Mouse (Mus musculus) MEL (cell line): ENCODE results near the gene Bloc1s4. TPM values are rescaled to one million over a fixed set of nuclear protein-coding genes. Genes with fewer than 3 reads are reported as not detected.

ENCODE experiments used
- DNase-seq: peaks from one replicate; pipeline ENCODE4 v3.0.0; 2011; ENCODE audit warnings: low read depth, low spot score
- H3K27ac ChIP-seq: 2 replicates; pipeline ENCODE4 v1.5.1; 2012; ENCODE audit warnings: low read depth, mild to moderate bottlenecking, control low read depth, low read length, moderate library complexity; ENCODE audit not compliant: control insufficient read depth
- H3K27me3 ChIP-seq, 2 experiments: fragments of 150-350 bp in 1 of 2; sonication (generic) in 1 of 2; 2 replicates each; pipeline ENCODE4 v1.6.1; 2012; ENCODE audit warnings: low read length in 2 of 2, mild to moderate bottlenecking in 2 of 2, improper control_type of control experiment in 1 of 2, moderate library complexity in 1 of 2; ENCODE audit not compliant: insufficient read depth in 2 of 2, control insufficient read depth in 1 of 2
- H3K36me3 ChIP-seq, 2 experiments: 2 replicates each; pipeline ENCODE4 v1.6.1; 2012 to 2014; ENCODE audit warnings: low read length in 2 of 2, improper control_type of control experiment in 1 of 2, inconsistent platforms in 1 of 2, mild to moderate bottlenecking in 1 of 2; ENCODE audit not compliant: insufficient read depth in 2 of 2, control insufficient read depth in 1 of 2
- H3K4me1 ChIP-seq, 2 experiments: fragments of 150-350 bp in 1 of 2; sonication (generic) in 1 of 2; 2 replicates each; pipeline ENCODE4 v1.6.1; 2012; ENCODE audit warnings: low read length in 2 of 2, improper control_type of control experiment in 1 of 2, mild to moderate bottlenecking in 1 of 2; ENCODE audit not compliant: insufficient read depth in 2 of 2, control insufficient read depth in 1 of 2
- H3K4me3 ChIP-seq, 2 experiments: fragments of 150-350 bp in 1 of 2; sonication (generic) in 1 of 2; 2 replicates each; pipeline ENCODE4 v1.5.1; 2012; ENCODE audit warnings: low read depth in 2 of 2, low read length in 2 of 2, mild to moderate bottlenecking in 2 of 2, moderate library complexity in 2 of 2, control low read depth in 1 of 2, improper control_type of control experiment in 1 of 2; ENCODE audit not compliant: control insufficient read depth in 1 of 2, insufficient read depth in 1 of 2
- H3K79me2 ChIP-seq: 2 replicates; pipeline ENCODE4 v1.6.1; 2012; ENCODE audit warnings: mild to moderate bottlenecking, low read length, moderate library complexity; ENCODE audit not compliant: control insufficient read depth, poor library complexity, insufficient read depth
- H3K9ac ChIP-seq: 2 replicates; pipeline ENCODE4 v1.6.1; 2012; ENCODE audit warnings: low read depth, mild to moderate bottlenecking, control low read depth, low read length, moderate library complexity; ENCODE audit not compliant: control insufficient read depth, poor library complexity, severe bottlenecking
- H3K9me3 ChIP-seq: fragments of 150-350 bp; sonication (generic); replicated peaks from 2 replicates; pipeline ENCODE4 v1.6.1; 2012; ENCODE audit warnings: mild to moderate bottlenecking, low read length, improper control_type of control experiment, moderate library complexity; ENCODE audit not compliant: insufficient read depth
- BHLHE40 ChIP-seq: IDR thresholded peaks from 2 replicates; pipeline ENCODE4 v1.6.1; 2012; ENCODE audit warnings: low read depth, mild to moderate bottlenecking, inconsistent platforms, low read length, improper control_type of control experiment, borderline replicate concordance
- GABPA ChIP-seq: IDR thresholded peaks from 2 replicates; pipeline ENCODE4 v1.6.1; 2012; ENCODE audit warnings: low read depth, mild to moderate bottlenecking, inconsistent platforms, low read length, improper control_type of control experiment, moderate library complexity
- GATA1 ChIP-seq: IDR thresholded peaks from 2 replicates; pipeline ENCODE4 v1.6.1; 2011; ENCODE audit warnings: low read depth, low read length, improper control_type of control experiment
- MAX ChIP-seq: IDR thresholded peaks from 2 replicates; pipeline ENCODE4 v1.6.1; 2011; ENCODE audit warnings: low read length, improper control_type of control experiment
- MXI1 ChIP-seq: IDR thresholded peaks from 2 replicates; pipeline ENCODE4 v1.6.1; 2011; ENCODE audit warnings: mild to moderate bottlenecking, low read depth, low read length, improper control_type of control experiment
- MYB ChIP-seq: IDR thresholded peaks from 2 replicates; pipeline ENCODE4 v1.6.1; 2011; ENCODE audit warnings: mild to moderate bottlenecking, low read depth, low read length, improper control_type of control experiment
- NELFE ChIP-seq: IDR thresholded peaks from 2 replicates; pipeline ENCODE4 v1.6.1; 2011; ENCODE audit warnings: low read depth, low read length, improper control_type of control experiment
- NRF1 ChIP-seq: IDR thresholded peaks from 2 replicates; pipeline ENCODE4 v1.6.1; 2014; ENCODE audit warnings: low read depth, mild to moderate bottlenecking, inconsistent platforms, low read length, improper control_type of control experiment, moderate library complexity; ENCODE audit not compliant: poor library complexity, insufficient read depth, severe bottlenecking
- POLR2AphosphoS2 ChIP-seq: IDR thresholded peaks from 2 replicates; pipeline ENCODE4 v1.6.1; 2011; ENCODE audit warnings: low read length, improper control_type of control experiment
- RAD21 ChIP-seq: IDR thresholded peaks from 2 replicates; pipeline ENCODE4 v1.6.1; 2011; ENCODE audit warnings: mild to moderate bottlenecking, low read depth, low read length, improper control_type of control experiment
- SIN3A ChIP-seq: IDR thresholded peaks from 2 replicates; pipeline ENCODE4 v1.6.1; 2012; ENCODE audit warnings: low read length, improper control_type of control experiment, inconsistent platforms
- TAL1 ChIP-seq: IDR thresholded peaks from 2 replicates; pipeline ENCODE4 v1.6.1; 2012; ENCODE audit warnings: mild to moderate bottlenecking, inconsistent platforms, low read length, moderate library complexity, mixed read lengths
- TBP ChIP-seq: IDR thresholded peaks from 2 replicates; pipeline ENCODE4 v1.8.0; 2011; ENCODE audit warnings: low read depth, low read length, improper control_type of control experiment
- UBTF ChIP-seq: IDR thresholded peaks from 2 replicates; pipeline ENCODE4 v1.6.1; 2012; ENCODE audit warnings: low read depth, mild to moderate bottlenecking, inconsistent platforms, low read length, improper control_type of control experiment, moderate library complexity, borderline replicate concordance; ENCODE audit not compliant: insufficient read depth
- USF1 ChIP-seq: IDR thresholded peaks from 2 replicates; pipeline ENCODE4 v1.6.1; 2014; ENCODE audit warnings: low read depth, mild to moderate bottlenecking, inconsistent platforms, low read length, improper control_type of control experiment, moderate library complexity
- ZKSCAN1 ChIP-seq: IDR thresholded peaks from 2 replicates; pipeline ENCODE4 v1.6.1; 2012; ENCODE audit warnings: low read depth, mild to moderate bottlenecking, inconsistent platforms, low read length, improper control_type of control experiment, moderate library complexity
- polyA plus RNA-seq, 2 experiments: library from polyadenylated mRNA; stranded (reverse) in 1 of 2; unstranded in 1 of 2; fragments of >175 nt in 1 of 2; fragments of >200 nt in 1 of 2; gene quantifications; 2 replicates each; pipeline versions ENCODE4 v1.2.1 to v1.2.4; 2012; ENCODE audit warnings: low replicate concordance in 2 of 2, low read depth in 1 of 2; ENCODE audit not compliant: insufficient read length in 2 of 2, insufficient read depth in 1 of 2, missing spikeins in 1 of 2
- total RNA-seq: library from RNA; depleted of rRNA; stranded (reverse); fragments of 300-350 nt; gene quantifications from 2 replicates; pipeline ENCODE4 v1.2.3, GENCODE M21; 2012

The Bloc1s4 gene
- total and polyA plus RNA-seq, 3 experiments = 29.8 to 32.9 TPM; not detected in 1

DNA sequence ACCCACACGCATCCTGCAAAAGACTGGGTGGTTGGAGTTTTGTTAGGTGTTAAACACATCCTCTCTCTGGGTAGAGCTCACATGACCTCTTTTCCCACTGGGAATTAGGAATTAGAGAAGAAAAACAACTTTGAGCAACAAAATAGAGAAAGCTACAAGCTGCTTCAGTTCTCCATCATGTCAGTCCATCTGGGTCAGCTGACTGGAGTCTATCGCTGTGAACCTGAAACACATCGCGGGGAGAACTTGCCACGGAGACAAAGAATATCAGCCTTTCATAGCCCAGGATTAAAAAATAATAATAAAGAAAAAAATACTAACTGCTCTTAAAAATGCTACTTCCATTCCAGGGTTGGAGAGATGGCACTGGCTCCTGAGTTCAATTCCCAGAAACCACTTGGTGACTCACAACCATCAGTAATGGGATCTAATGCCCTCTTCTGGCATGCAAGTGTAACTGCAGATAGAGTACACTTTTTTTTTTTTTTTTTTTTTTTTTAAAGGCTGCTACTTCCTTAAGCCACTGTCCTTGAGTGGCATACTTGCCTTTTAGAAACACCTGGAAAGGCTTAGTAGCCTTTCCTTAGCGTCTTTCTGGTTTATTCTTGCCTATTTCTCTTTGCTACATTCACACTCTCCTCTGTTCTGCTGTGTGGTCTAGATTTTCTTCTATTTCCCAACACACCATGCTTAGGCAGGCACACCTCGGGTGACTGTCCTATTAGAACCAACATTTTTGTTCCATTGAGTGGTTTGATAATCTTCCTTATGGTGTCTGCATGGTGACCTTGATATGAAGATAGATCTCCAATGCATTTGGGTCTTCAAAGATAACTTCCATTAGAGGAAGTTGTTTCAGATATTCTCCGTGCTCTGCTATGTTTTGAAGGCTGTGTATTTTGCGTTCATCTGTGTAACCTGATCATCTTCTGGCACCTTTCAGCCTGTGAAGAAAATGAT, 1.9 kb upstream of the Bloc1s4 start (continued):
- TF ChIP-seq MAX = no peak; the same call in 1 of the 2 replicates
- TF ChIP-seq GABPA = no peak
- peak; percentile 61 for TF ChIP-seq USF1
- peak; percentile 38; the same call in 1 of the 2 replicates for TF ChIP-seq TAL1
- peak; percentile 66; the same call in 1 of the 2 replicates for TF ChIP-seq ZKSCAN1
- TF ChIP-seq NELFE = no peak
- peak; percentile 86 for TF ChIP-seq TBP
- peak; percentile 88 for TF ChIP-seq SIN3A
- TF ChIP-seq GATA1 = peak; percentile 92
- peak; percentile 64 for TF ChIP-seq MXI1
- TF ChIP-seq POLR2AphosphoS2 = no peak
- TF ChIP-seq RAD21 = peak; percentile 72
- TF ChIP-seq BHLHE40 = peak; percentile 42; the same call in 1 of the 2 replicates
- TF ChIP-seq UBTF = no peak
- TF ChIP-seq MYB = no peak
- TF ChIP-seq NRF1 = no peak

DNA sequence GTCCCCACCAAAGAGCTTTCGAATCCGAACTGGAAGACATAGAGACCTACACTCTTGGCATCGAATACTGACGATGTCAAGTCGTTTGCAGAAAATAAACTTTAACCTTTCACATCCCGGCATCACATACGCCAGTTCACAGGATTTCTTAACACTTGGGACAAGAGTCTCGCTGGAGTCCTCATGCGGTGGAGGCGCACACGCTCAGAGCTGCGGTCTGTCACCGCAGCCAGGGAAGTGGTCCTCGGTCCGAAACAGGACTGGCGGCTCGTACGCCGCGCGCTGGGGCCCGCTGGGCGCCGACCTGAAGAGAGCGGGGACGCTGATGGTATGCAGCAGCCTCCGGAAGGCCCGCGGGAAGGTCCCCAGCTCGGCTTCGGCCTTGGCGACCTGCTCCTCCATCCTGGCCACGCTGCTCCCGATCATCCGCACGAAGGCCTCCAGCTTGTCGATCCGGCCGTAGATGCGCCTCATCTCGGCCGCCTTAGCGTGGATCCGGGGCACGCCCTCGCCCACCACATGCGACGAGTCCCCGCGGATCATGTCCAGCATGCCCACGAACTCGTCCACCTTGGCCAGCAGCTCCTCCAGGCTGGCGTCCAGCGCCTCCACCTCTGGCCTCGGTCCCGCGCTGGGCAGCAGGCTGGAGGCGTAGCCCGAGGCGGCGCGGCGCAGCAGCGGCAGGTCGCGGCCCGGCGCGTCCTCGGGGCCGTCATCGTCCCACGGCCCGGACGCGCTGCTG, 485 bp downstream of the Bloc1s4 start:
- Histone ChIP-seq H3K9ac (peak overlapping the region; percentile 70), H3K27ac (no peak overlapping the region), H3K4me1 (peaks cover 0 to 31% of the 10 kb centered on the region in 2 experiments; a peak in 3 of 4 replicates), H3K27me3 (no peaks in the 10 kb centered on the region), H3K4me3 (peak overlapping the region; percentile 71 to 75), H3K79me2 (peaks cover 19% of the 10 kb centered on the region), H3K9me3 (no peaks in the 10 kb centered on the region), H3K36me3 (peaks cover 0 to 30% of the 10 kb centered on the region in 2 experiments; a peak in 2 of 4 replicates)
- TF ChIP-seq ZKSCAN1 = no peak
- 0 out of 2 replicates have a peak, but pooled peaks have one; percentile 85 for TF ChIP-seq UBTF
- DNase-seq = peak; percentile 65
